8 mouse cellular contexts compared by ENCODE assay signal in genomic region chr1:180793445-180794117, GRCm38 (mm10). TPM values are rescaled to one million over a fixed set of nuclear protein-coding genes. Genes with fewer than 3 reads are reported as not detected.
DNase-seq lines count a peak whose midpoint lies in the region; ATAC-seq and TF ChIP-seq lines count a peak whose summit lies in the region.

No protein-coding gene starts in this region.

- peak overlapping the region; percentile 58 for H3K9ac ChIP-seq in ES-Bruce4 (ENCODE audit: low read depth, poor library complexity, severe bottlenecking)
- H3K9ac ChIP-seq in forebrain, embryonic 13.5 days: peak overlapping the region; percentile 68

- H3K36me3 ChIP-seq in ES-Bruce4 (ENCODE audit: control insufficient read depth, insufficient read depth, low read length, poor library complexity, severe bottlenecking): no peaks in the 10 kb centered on the region
- no peaks in the 10 kb centered on the region for H3K36me3 ChIP-seq in forebrain, embryonic 13.5 days (ENCODE audit: poor library complexity, severe bottlenecking)

- WGBS in forebrain, embryonic 13.5 days: 17% methylated on average over 18 of the region's 18 CpGs

- no peak for TF ChIP-seq EP300 in ES-Bruce4 (IDR thresholded peaks at IDR 0.05; ENCODE audit: insufficient read depth, low read depth, low read length)

- H3K27ac ChIP-seq in ES-Bruce4 (ENCODE audit: insufficient read depth, low read length): peak overlapping the region; percentile 80
- no peak overlapping the region for H3K27ac ChIP-seq in forebrain, embryonic 13.5 days

- H3K4me3 ChIP-seq in ES-Bruce4 (ENCODE audit: low read depth, low read length): peak overlapping the region; percentile 57
- peak overlapping the region; percentile 40 for H3K4me3 ChIP-seq in forebrain, embryonic 13.5 days

- H3K9me3 ChIP-seq in ES-Bruce4 (replicated peaks; ENCODE audit: control insufficient read depth, insufficient read depth, low read length, poor library complexity, severe bottlenecking): no peaks in the 10 kb centered on the region
- no peaks in the 10 kb centered on the region for H3K9me3 ChIP-seq in forebrain, embryonic 13.5 days (replicated peaks)

- DNase-seq in adrenal gland, postnatal 14 days: peak; percentile 63
- DNase-seq in adrenal gland, adult 8-10 months: no peak
- peak; percentile 61 to 69 for DNase-seq in kidney, postnatal 25 days
- no peak for DNase-seq in Muller cell, postnatal 12 days (ENCODE audit: inconsistent ontology term)
- DNase-seq in thymus, postnatal 0 days (ENCODE audit: low spot score): no peak

- peaks cover 2% of the 10 kb centered on the region for H3K4me1 ChIP-seq in ES-Bruce4 (ENCODE audit: control insufficient read depth, insufficient read depth, low read length)
- H3K4me1 ChIP-seq in forebrain, embryonic 13.5 days: peaks cover 9% of the 10 kb centered on the region

- peak; percentile 33; the same call in 1 of the 2 replicates for ATAC-seq in forebrain, embryonic 13.5 days
- peak; percentile 77 for ATAC-seq in megakaryocyte progenitor cell, adult 5-6 weeks (replicated peaks; ENCODE audit: poor library complexity)

- H3K27me3 ChIP-seq in ES-Bruce4 (ENCODE audit: control insufficient read depth, insufficient read depth, low read length, poor library complexity, severe bottlenecking): no peaks in the 10 kb centered on the region
- H3K27me3 ChIP-seq in forebrain, embryonic 13.5 days: peaks cover 7% of the 10 kb centered on the region; the same call in 1 of the 2 replicates

- no peak for TF ChIP-seq POLR2A in ES-Bruce4 (IDR thresholded peaks at IDR 0.05; ENCODE audit: insufficient read depth, low read length)

- H3K4me2 ChIP-seq in forebrain, embryonic 13.5 days: peak overlapping the region; percentile 78

- TF ChIP-seq CTCF in ES-Bruce4 (IDR thresholded peaks at IDR 0.05; ENCODE audit: low read depth, low read length): no peak

RNA-seq across cellular contexts. Expression of gene H3f3a, which starts 20.2 kb away (rescaled TPM):
- 803 and 817 TPM in 2 replicates for total RNA-seq in adrenal gland, postnatal 14 days (2021)
- total RNA-seq in adrenal gland, adult 8-10 months (2022): 100 to 1,000 TPM; 575 to 749 (median 648) TPM
- polyA plus RNA-seq in ES-Bruce4 (2011; ENCODE audit: insufficient read depth, insufficient read length, low read depth, missing spikeins): 679 and 698 TPM in 2 replicates
- 4,035 and 4,414 TPM in 2 replicates for polyA plus RNA-seq in forebrain, embryonic 13.5 days (2015; fragmentation: Nextera tagmentation; extraction: Ambion mirVana)
- total RNA-seq in megakaryocyte progenitor cell, adult 5-6 weeks (2015): 1,870 and 2,095 TPM in 2 replicates
- total RNA-seq in megakaryocyte progenitor cell, adult 5-6 weeks (2017): 1,724 and 1,809 TPM in 2 replicates
- 2,900 and 2,949 TPM in 2 replicates for polyA plus RNA-seq in thymus, postnatal 0 days (2015; fragmentation: Nextera tagmentation; extraction: Ambion mirVana)

RNA-seq across cellular contexts. Expression of gene Sde2, which starts 57.3 kb away (rescaled TPM):
- 22.2 and 22.6 TPM in 2 replicates for total RNA-seq in adrenal gland, postnatal 14 days (2021)
- 10 to 100 TPM; 21.8 to 30.1 (median 25.7) TPM for total RNA-seq in adrenal gland, adult 8-10 months (2022)
- polyA plus RNA-seq in ES-Bruce4 (2011; ENCODE audit: insufficient read depth, insufficient read length, low read depth, missing spikeins): 35.0 and 36.6 TPM in 2 replicates
- 32.7 and 33.8 TPM in 2 replicates for polyA plus RNA-seq in forebrain, embryonic 13.5 days (2015; fragmentation: Nextera tagmentation; extraction: Ambion mirVana)
- total RNA-seq in megakaryocyte progenitor cell, adult 5-6 weeks (2015): 17.6 and 21.3 TPM in 2 replicates
- total RNA-seq in megakaryocyte progenitor cell, adult 5-6 weeks (2017): 29.9 and 33.6 TPM in 2 replicates
- polyA plus RNA-seq in thymus, postnatal 0 days (2015; fragmentation: Nextera tagmentation; extraction: Ambion mirVana): 34.4 and 38.7 TPM in 2 replicates

Comparison
In these comparisons a context has a peak if more than half of its experiments do, and no peak if none do; other contexts are left out.
1. DNase-seq: peak in adrenal gland, postnatal 14 days (single experiment) and kidney, postnatal 25 days (2 of 2); none in adrenal gland, adult 8-10 months (single experiment), Muller cell, postnatal 12 days (single experiment) and thymus, postnatal 0 days (single experiment).